Mouse (Mus musculus): ENCODE measurements around the gene Tbc1d10b. TPM values are rescaled to one million over a fixed set of nuclear protein-coding genes. Genes with fewer than 3 reads are reported as not detected.
"Not testable (repeated sequence)": the region's sequence is repeated elsewhere in the genome, so short reads cannot be mapped to it uniquely, and the experiment has no call there.

The Tbc1d10b gene
- total RNA-seq, 2 experiments from 2014 or later, result 93.5 to 106 TPM

DNA sequence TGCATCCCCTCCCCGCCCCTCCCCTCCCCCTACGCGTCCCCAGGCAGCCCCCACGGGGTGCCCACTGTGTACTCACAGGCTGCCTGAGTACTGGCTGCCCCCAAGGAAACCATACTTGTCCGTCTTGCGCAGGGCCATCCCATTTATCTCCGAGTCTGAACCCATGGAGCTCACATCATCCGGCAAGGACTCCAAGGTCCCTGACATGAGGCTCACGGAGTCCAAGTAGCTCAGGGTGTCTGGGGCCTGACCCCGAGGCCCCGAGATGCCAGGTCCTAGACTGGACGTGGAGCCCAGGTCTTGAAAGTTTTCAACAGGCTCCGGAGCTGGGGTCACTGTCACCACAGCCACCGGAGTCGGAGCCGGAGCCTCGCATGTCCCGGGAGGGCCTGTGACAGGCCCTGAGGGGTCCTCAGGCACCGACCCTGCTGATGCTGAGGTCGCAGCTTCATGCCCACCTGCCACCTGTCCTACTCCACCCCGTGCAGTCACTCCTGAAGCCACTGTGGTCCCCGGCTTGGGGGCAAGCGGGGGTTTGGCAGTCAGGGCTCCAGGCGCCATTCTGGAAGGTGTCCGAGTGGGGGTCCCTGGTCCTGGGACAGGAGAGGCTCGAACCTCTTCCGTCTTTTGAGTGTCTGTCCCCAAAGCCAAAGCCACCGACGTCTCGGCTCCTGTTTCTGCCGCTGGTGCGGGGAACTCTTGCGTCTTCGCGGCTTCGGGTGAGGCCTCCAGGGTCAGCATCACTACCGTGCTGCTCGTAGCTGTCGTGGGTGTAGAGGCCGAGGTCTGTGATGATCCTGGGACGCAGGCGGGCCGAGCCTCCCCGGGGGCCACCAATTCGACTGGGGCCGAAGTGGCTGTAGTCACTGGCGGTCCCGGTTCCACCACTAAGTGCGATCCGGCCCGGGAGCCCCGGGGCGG, 634 bp downstream of the Tbc1d10b start:
- DNase-seq (ENCODE audit: low spot score in 2 of 2), result no peak

DNA sequence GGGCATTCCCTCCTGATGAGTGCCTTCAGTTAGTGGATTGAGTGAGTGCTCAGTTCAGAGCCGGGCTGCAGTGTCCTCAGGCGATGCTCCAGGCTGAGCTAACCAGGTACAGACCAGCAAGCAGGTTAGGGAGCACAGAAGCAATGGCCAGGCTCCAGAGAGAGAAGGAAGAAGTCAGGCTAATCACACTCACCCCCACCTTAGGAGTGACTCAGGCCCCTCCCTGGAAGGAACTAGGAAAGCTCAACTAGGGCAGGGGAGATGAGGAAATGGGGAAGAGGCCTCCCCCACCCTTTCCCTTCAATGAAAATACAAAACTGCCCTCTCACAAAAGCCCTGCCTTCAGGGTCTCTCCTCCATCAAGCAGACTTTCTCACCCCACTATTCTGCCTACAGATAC, 1.7 kb downstream of the Tbc1d10b start:
- DNase-seq (ENCODE audit: low spot score in 2 of 2), result no peak

DNA sequence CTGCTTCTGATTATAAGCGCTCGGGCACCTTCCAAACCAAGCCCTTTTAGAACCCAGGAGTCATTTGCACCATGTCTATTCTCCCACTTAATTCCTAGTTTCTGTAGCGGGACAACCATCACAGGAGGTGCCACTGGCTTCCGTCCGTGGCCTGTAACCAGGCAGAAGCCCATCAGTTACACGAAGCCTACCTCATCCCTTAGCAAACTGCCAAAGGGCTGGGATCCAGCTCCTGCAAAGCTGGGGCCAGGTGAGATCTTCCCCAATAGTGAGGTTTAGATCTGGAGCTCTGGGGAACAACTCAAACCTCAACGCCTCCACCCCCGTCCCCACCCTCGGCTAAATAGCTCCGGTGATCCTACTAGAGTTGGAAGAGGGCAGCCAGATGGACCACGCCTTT, 11.8 kb downstream of the Tbc1d10b start:
- no peak for DNase-seq (ENCODE audit: low spot score in 2 of 2)

DNA sequence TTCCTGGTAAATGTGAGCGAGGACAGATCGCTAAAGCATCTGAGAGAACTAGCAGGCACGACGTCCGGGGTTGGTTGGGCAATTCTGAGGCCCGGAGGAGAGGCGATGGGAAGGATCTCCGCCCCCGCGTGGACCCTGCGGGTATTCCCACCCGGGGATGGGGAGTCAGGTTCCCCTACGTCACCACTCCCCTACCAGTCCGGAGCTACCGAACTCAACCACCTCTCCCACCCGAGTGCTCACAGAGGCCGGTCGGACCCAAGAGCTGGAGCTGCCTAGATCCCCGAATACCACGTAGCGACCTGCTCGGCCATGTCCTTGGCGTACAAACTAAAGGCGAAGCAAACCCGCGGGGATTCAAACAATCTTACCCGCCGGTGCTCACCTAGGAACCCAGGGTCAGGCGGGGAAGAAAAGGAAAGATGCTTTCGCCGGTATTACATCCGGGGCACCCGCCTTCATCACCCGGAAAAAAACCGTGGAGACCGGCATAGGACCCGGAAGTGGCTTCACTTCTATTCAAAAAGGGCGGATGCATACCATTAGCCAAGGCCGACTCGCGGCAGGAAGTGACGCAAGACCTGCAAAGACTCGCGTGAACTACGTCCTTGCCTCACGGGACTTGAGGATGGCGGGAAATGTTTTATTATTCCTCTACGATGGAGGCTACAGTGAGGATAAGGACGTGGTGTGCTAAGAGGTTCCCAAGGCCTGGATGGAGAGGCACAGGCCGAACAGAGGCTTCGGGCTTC, 12.5 kb downstream of the Tbc1d10b start, which contains the start of gene Cd2bp2:
Gene Cd2bp2, minus strand, starts transcription at position 507 of the 752 bp plus-strand sequence.
- DNase-seq (ENCODE audit: low spot score in 2 of 2), result peak; percentile 94 to 98

DNA sequence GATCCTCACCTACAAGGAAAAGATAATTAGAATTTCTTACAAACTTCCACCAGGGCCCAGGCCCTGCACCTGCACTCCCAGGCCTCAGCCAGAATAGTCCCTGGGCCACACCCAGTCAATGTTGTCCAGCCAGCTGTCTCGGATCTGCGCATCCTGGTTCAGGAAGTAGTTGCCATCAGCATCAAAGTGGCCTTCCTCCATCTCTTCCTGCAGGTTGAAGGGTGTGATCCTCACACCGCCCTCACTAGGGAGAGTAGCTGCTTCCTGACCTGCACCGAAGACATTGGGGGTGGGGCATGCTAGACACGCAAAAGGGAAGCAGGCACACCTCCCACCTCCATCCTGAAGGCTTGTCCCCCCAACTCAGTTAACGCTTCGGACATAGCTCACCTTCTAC, 13.6 kb downstream of the Tbc1d10b start:
- DNase-seq (ENCODE audit: low spot score in 2 of 2), result no peak

DNA sequence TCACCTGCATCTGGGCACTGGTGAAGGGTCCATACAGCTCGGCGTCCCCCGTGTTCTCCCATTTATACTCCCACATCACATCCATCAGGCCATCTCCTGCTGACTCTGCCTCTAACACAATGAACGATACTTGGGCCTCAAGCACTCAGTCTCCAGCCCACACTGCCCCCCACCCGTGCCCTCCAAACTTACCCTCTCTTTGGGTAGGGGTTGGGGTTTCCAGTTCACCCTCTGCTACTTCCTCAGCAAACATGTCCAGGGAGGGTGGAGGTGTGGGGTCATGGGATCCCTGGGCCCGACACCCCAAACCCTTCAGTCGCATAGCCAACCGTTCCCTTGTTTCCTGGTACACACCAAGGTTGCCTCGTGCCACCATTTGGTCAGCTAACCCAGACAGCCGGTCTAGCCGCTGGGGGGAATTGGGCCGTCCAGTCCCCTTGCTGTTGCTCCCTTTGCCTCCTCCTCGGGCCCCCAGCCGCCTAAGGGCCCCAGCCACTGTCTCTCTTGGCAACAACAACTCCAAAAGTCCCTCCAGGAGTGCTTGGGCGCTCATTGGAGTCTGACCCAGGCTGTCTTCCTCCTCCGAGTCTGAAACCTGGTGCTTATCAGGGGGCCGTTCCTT, 14.1 kb downstream of the Tbc1d10b start:
- no peak for DNase-seq (ENCODE audit: low spot score in 2 of 2)

DNA sequence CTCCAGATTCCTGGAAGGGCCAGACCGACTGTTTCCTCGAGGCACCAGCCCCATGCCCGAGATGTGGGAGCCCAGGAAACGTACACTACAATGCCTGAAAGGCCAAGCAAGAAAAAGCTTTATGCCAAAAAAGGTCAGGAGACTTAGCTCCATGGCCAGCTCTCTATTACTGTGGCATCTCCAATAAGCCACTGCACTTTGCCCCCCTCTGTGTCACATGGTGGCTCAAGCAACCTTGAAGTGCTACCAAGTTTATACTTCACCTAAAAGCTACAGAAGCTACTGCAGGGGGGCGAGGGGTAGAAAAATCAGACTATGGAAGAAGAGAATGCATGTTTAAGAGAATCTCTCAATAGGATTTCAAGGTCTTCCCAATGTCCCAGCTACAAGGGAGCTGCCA, 15.3 kb downstream of the Tbc1d10b start:
- no peak for DNase-seq (ENCODE audit: low spot score in 2 of 2)

DNA sequence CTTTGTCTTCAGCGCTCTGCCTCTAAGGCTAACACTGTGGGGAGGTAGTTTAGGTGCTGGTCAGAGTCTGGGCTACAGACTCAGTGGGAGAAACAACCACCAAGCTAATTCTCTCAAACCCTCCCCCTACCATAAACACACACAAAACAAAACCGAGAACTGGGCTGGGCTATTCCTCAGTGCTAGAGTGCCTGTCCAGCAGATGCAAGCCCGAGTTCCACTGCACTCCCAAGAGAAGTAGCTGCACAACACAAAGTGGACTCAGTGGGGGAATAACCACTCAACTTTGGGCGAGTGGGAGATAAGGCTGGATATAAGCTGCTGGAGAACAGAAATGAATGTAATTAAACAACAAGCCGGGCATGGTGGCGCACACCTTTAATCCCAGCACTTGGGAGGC, 17.6 kb downstream of the Tbc1d10b start:
- DNase-seq (ENCODE audit: low spot score in 2 of 2), result no peak

DNA sequence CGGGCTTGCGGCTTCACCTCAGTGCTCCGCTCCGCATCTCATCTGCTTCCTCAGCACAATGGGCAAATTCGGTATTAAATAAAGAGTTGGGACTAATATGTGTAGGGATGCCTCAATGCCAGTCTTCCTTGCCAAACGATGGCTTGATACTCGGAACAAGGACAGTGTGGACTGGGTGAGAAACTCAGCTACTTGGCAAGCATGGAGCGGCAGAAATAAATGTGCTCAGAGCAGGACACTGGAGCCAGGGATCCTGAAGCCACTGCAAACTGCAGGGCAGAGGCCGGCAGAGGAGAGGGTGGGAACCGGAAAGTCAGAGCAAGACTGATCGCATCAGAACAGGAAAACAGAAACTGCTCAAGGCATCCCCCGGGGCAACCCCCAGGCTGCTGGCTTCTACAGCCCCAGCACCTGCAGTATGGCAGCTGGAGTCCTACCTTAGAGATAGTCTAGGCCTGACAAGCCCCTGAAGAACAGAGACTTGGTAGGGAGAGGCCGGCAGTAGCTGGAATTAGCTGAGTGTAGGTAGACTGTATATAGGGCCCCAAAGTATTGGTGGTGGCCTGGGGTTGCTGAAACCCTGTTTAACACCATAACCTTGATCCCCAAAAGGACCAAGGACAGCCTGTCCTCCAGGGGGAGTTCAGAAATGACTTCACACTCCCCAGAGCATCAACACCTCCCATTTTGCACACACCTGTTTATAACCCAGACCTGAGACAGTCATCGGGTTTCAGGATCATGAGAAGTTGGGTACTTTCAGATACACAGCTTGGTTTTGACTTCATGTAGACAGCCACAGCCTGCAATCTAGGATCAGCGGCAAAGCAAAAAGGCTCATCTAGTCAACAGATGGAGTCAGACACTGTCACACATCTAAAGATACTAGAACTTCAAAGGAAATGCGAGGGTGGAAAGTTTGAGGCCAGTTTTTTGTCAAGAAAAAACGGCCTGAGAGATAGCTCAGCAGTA, 19.7 kb downstream of the Tbc1d10b start:
- no peak for DNase-seq (ENCODE audit: low spot score in 2 of 2)

DNA sequence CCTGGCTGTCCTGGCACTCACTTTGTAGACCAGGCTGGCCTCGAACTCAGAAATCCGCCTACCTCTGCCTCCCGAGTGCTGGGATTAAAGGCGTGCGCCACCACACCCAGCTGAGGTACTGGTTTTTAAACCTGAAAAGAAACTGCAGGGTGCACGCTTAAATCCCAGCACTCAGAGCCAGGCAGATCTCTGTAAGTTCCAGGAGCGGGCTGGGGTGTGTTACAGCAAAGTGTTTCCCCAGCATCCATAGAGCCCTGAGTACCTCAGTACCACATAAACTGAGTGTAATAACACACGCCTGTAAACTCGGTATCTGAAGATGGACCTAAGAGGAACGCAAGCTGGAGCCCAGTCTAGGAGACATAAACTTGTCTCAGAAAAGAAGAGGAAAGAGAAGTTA, 20.9 kb downstream of the Tbc1d10b start:
- DNase-seq (ENCODE audit: low spot score in 2 of 2), result no peak

DNA sequence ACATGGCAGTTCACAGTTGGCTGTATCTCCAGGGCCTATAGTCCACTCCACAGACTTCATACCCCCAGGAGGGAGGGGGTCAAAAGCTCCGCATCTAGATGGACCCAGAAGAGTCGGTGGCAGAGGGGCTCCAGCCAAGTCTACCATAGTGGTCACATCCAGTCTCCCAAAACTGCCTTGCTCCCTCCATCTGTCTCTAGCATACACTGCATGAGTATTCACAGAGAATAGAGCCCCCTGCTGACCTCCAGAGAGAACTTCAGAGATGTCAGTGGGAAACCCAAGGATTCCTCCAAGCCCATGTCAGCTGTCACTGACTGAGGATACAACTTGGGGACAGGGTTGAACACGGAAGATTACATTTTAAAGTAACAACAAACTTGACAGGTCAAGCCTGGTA, 22.7 kb downstream of the Tbc1d10b start:
- no peak for DNase-seq (ENCODE audit: low spot score in 2 of 2)

DNA sequence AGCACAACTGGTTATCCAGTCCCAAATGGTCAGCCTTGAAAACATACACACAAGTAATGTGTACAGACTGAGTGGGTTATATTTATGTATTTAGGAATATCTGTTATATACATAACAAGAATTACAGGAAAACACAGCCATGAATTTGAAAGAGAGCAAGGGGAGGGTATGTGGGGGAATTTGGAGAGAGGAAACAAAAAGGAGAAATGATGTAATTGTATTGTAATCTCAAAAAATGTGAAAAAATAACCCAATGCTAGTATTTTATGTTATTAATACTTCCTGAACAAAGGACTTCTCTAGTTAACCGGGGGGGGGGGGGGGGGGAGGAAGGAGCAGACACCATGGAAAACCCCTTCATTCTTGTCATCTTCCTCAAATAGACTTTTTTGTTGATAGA, 23.5 kb downstream of the Tbc1d10b start:
- DNase-seq (ENCODE audit: low spot score in 2 of 2), result no peak

DNA sequence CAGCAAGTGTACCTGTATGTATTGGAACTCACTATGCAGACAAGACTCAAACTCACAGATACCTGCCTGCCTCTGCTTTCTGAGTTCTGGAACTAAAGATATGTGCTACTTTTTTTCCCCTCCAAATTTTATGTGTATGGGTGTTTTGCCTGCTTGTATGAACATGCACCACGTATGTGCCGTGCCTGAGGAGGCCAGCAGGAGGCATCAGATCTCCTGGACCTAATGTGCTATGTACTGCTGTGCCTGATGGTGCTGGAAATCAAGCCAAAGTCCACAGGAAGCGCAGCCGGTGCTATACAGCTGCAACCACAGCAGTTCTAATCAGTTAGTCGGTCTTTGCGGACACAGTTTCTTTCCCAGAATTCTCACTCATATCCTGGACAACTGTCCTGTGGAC, 24.4 kb downstream of the Tbc1d10b start:
- no peak for DNase-seq (ENCODE audit: low spot score in 2 of 2)

DNA sequence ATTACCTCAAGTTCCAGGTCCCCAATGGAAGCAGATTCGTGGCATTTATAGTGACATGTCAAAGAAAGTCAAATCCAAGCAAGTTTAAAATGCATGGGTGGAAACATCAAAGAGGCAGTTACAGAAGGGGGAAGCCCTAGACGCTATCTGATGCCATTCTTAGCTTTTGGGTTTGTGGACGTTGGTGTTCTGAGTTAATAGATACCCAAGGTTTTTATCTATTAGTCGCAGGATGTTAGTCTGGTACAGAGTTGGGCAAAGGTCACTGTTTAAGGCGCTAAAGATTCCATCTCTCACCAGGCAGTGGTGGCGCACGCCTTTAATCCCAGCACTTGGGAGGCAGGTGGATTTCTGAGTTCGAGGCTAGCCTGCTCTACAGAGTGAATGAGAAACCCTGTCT, 24.9 kb downstream of the Tbc1d10b start:
- DNase-seq (ENCODE audit: low spot score in 2 of 2), result no peak

DNA sequence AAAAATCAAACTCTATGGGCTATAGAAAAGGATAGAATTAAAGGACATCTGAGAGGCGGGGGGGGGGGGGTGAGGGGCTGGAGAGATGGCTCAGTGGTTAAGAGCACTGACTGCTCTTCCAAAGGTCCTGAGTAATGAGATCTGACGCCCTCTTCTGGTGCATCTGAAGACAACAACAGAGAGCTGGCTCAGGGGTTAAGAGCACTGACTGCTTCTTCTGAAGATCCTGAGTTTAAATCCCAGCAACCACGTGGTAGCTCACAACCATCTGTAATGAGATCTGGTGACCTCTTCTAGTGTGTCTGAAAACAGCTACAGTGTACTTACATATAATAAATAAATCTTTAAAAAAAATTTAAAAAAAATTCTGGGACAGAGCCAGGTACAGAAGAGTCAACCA, 26.5 kb downstream of the Tbc1d10b start:
- DNase-seq (ENCODE audit: low spot score in 2 of 2), result not testable (repeated sequence)

DNA sequence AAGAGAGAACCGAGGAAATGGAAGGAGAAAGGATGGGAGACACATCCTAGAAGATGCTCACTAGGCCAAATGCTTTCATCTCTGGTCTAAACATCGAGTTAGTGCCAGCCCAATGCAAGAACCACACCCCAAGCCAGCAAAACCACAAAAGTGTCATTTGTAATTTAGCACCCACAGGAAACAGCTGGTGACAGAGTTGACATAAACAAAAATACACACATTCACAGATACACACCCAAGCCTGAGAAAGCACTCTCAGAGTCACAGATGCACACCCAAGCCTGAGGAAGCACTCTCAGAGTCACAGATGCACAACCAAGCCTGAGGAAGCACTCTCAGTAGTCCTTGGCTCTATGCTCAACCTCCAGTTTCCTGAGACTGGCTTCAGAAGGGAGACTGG, 27.5 kb downstream of the Tbc1d10b start:
- DNase-seq (ENCODE audit: low spot score in 2 of 2), result no peak

DNA sequence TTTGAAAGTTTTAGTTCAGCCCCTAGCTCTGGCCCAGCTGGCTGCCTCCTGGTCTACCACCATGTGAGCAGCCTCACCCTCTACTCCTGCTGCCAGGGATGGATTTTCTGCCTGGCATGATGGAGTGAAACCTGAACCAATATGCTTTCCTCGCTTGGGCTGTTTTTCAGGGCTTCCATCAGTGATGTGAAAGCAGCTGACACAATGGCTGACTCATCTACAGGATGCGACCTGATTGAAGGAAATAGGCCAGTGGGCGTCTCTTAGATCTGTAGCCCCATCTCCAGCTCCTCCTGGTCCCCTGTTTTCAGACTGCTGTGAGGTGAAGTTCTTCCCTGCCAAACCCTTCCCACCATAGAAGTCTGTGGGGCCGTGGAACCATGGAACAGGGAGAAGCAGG, 31.3 kb downstream of the Tbc1d10b start:
- DNase-seq (ENCODE audit: low spot score in 2 of 2), result no peak

DNA sequence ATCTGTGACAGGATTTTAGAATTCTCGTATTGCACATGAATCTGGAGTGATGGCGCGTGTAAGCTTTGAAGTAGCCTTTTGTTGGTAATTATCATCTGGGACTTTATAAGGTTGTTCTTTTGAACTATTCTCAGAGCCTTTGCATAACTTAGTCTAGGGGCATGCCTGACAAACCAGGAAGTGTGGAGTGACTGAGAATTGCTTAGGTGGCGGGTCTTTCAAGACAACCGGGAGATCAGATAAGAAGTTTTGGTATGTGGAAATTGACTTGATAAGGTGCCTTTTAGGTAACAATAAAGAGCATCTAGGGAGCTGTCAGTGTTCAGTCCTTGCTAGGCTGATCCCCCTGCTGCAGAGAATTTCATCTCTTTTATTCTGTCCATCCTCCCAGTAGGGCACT, 41.8 kb downstream of the Tbc1d10b start:
- no peak for DNase-seq (ENCODE audit: low spot score in 2 of 2)

DNA sequence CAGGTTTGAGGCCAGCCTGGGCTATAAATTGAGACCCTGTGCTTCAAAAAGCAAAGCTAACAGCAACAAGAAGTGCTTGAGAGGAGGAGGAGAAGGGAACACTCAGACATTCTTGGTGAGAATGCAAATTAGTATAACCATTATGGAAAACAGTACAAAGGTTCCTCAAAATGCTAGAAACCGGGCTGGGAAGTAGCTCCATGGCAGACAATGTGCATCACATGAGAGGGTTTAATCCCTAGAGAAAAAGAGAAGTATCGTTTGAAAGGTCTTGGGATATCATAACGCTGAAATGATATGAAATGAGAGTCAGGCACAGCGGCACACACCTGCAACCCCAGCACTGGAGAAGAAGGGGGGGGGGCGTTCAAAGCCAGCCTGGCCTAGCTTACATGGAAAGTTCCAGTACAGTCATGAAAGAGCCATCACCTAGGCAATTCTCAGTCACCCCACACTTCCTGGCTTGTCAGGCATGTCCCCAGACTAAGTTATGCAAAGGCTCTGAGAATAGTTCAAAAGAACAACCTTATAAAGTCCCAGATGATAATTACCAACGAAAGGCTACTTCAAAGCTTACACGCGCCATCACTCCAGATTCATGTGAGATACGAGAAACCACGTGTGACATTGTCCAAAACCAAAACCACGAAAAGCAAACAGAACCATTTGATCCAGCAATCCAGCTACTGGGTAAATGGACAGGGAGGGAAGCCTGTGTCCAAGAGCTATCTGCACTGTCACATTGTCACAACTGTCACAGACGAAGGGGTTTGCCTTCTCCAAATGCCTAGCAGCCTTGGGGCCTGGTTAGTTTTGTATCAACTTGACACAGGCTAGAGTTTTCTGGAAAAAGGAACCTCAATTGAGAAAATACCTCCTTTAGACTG, 42.4 kb downstream of the Tbc1d10b start:
- no peak for DNase-seq (ENCODE audit: low spot score in 2 of 2)

DNA sequence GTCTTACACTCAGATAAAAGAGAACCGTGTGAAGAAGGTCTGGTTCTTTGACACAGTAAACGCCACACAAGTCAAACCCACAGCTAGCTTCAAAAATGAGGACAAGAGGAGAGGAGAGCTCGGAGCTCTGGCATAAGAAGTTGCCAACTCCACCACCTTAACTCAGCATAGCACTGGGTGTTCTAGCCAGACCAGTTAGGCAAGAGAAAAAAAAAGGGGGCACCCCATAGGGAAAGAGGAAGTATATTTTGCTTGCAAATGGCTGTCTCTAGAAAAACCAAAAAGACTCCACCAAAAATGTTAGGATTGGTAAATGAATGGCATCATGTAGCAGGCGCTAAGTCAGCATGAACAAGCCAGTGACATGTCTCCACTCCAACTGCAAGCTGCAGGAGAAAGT, 44.3 kb downstream of the Tbc1d10b start:
- no peak for DNase-seq (ENCODE audit: low spot score in 2 of 2)

Measured in layer of hippocampus, adult 18-20 months (tissue).